Mouse (Mus musculus) C2C12 (cell line): Measurements from ENCODE around the gene Lmcd1. TPM values are rescaled to one million over a fixed set of nuclear protein-coding genes. Genes with fewer than 3 reads are reported as not detected.
"Not testable (repeated sequence)": the region's sequence is repeated elsewhere in the genome, so short reads cannot be mapped to it uniquely, and the experiment has no call there.

ENCODE experiments used
- H3K27me3 ChIP-seq: one replicate; pipeline ENCODE4 v1.6.1; 2011; ENCODE audit not compliant: control insufficient read depth, insufficient read depth, insufficient read length
- H3K36me3 ChIP-seq: one replicate; pipeline ENCODE4 v1.6.1; 2011; ENCODE audit not compliant: control insufficient read depth, insufficient read depth
- H3K4me3 ChIP-seq: one replicate; pipeline ENCODE4 v1.5.1; 2011; ENCODE audit warnings: mild to moderate bottlenecking, control low read depth; ENCODE audit not compliant: poor library complexity, insufficient read depth, severe bottlenecking
- H3K79me2 ChIP-seq: one replicate; pipeline ENCODE4 v1.6.1; 2011; ENCODE audit not compliant: control insufficient read depth, insufficient read depth
- H3K79me3 ChIP-seq: one replicate; pipeline ENCODE4 v1.6.1; 2011; ENCODE audit warnings: low read depth, control low read depth
- H3ac ChIP-seq: one replicate; pipeline ENCODE3; 2011; ENCODE audit warnings: low read depth; ENCODE audit not compliant: control insufficient read depth, insufficient read length
- CEBPB ChIP-seq: IDR thresholded peaks from one replicate; pipeline ENCODE4 v1.6.1; 2011; ENCODE audit warnings: low read depth, mild to moderate bottlenecking, control low read depth, moderate library complexity
- CTCF ChIP-seq: IDR thresholded peaks from one replicate; pipeline ENCODE4 v1.5.1; 2011; ENCODE audit not compliant: control insufficient read depth, insufficient read depth, insufficient read length
- FOSL1 ChIP-seq: IDR thresholded peaks from one replicate; pipeline ENCODE4 v1.8.0; 2011; ENCODE audit warnings: mild to moderate bottlenecking, low read length; ENCODE audit not compliant: poor library complexity, insufficient read depth, severe bottlenecking
- MAX ChIP-seq: IDR thresholded peaks from one replicate; pipeline ENCODE4 v1.6.1; 2011; ENCODE audit warnings: mild to moderate bottlenecking, control low read depth
- MYOD1 ChIP-seq: IDR thresholded peaks from one replicate; pipeline ENCODE4 v1.6.1; 2011; ENCODE audit warnings: low read depth; ENCODE audit not compliant: control insufficient read depth, insufficient read length
- MYOG ChIP-seq: IDR thresholded peaks from one replicate; pipeline ENCODE4 v1.6.1; 2011; ENCODE audit not compliant: control insufficient read depth, insufficient read length; ENCODE audit errors: extremely low read depth
- USF1 ChIP-seq: IDR thresholded peaks from one replicate; pipeline ENCODE4 v1.6.1; 2011; ENCODE audit warnings: low read depth, mild to moderate bottlenecking, control low read depth, moderate library complexity
- polyA plus RNA-seq: library from polyadenylated mRNA; unstranded; fragments of >200 nt; fragmentation: generic; extraction: Trizol; gene quantifications from one replicate; pipeline ENCODE4 v1.2.1, GENCODE M21; 2012; ENCODE audit warnings: missing spikeins

Lmcd1 gene
- polyA plus RNA-seq, 1 experiment: 1.8 TPM

DNA sequence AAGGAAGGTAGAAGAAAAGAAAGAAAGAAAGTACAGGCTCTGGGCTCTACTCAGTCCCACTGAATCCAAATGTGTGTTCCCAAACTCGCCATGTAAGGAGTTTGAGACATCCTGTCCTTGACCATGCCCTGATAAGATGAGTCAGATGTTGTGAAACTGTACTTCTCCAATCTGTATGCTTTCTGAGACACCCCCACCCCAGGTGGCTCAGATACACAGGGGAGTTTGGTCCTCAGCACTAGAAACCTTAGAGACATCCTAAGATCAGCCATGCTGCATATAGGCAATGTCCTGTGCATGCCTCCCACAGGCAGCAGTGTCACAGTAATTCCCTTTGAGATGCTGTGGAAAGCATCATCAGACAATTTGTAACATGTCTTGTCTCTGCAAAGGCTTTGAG lies 26.9 kb upstream of the Lmcd1 start:
- H3K4me3 ChIP-seq: no peak overlapping the region
- no peaks in the 10 kb centered on the region for H3K36me3 ChIP-seq
- no peaks in the 10 kb centered on the region for H3K79me2 ChIP-seq
- H3ac ChIP-seq: no peak overlapping the region
- H3K79me3 ChIP-seq: no peaks in the 10 kb centered on the region
- TF ChIP-seq MAX (no peak), FOSL1 (no peak), CEBPB (no peak), MYOG (no peak)
- no peaks in the 10 kb centered on the region for H3K27me3 ChIP-seq

DNA sequence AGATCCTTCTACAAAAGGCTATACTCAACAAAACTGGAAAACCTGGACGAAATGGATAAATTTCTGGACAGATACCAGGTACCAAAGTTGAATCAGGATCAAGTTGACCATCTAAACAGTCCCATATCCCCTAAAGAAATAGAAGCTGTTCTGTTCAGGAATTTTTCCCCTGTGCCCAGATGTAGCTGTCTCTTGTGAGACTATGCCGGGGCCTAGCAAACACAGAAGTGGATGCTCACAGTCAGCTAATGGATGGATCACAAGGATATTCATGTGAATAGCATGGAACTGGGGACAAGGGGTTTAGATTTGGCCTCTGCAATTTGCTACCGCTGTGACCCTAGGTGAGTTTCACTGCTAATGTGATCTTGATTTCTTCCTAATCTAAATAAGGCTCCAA lies 19.6 kb upstream of the Lmcd1 start:
- not testable (repeated sequence) for H3K27me3 ChIP-seq, H3K79me3 ChIP-seq, H3K79me2 ChIP-seq, H3ac ChIP-seq, H3K4me3 ChIP-seq, H3K36me3 ChIP-seq

DNA sequence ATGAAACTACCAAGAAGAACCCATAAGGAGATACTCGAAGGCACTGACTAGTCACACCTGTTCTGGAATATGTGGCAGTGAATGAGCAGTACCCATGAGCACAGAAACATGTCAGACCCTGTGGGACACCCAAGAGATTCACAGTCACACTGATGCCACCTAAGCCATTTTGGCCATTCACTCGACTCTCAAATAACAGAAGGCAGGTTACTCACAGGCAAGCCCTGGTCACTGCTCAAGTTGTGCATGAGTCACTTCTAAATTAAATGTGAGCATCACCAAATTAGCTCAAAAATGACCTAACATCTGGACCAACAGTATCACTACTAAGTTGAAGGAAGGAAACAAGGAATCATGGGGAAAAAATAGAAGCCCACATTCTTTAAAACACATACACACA lies 18.6 kb upstream of the Lmcd1 start:
- Histone ChIP-seq H3K4me3 (no peak overlapping the region), H3ac (no peak overlapping the region), H3K27me3 (no peaks in the 10 kb centered on the region), H3K79me3 (no peaks in the 10 kb centered on the region), H3K79me2 (no peaks in the 10 kb centered on the region), H3K36me3 (no peaks in the 10 kb centered on the region)
- no peak for TF ChIP-seq MYOD1

DNA sequence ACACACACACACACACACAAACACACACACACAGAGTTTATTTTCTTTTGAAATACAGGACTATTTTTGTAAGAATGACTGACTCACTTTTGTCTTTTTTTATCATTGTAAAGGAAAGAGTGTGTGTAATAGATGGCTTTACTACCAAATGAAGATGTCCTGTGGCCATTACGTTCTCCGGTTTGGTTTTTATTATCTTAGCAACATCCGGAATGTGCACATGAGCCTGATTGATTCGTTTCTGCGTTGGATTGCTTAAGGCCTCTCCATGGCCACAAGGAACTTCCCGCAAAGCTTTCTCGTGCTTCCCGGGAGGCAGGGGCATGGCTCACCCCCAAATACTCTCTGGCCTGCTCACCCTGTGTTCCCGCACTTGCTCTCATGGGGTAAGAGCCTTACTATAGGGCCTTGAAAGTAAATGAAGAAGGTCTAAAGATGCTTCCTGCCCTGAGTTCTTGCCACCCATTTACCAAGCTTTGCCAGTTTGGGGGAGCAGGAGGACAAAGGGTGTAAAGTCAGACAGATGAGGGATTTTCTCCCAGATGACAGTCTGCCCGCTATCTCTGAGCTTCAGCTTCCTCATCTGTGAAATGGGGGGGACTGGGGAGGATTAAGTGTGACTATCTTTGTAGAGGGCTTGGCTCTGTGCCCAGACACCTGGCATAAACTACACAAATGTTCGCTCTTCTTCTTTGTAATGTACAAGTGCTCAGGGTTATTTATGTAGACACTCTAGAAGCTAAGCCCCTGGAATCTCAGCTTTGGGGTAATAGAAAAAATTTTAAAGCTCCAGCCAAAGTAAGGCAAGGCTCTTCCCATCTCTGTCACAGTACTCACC lies 18.0 kb upstream of the Lmcd1 start:
- TF ChIP-seq USF1 (no peak), MYOD1 (no peak), FOSL1 (no peak), MYOG (no peak), CEBPB (no peak), CTCF (no peak), MAX (no peak)
- H3K36me3 ChIP-seq: no peaks in the 10 kb centered on the region
- no peak overlapping the region for H3ac ChIP-seq
- no peak overlapping the region for H3K4me3 ChIP-seq
- H3K27me3 ChIP-seq: no peaks in the 10 kb centered on the region
- H3K79me2 ChIP-seq: no peaks in the 10 kb centered on the region
- H3K79me3 ChIP-seq: no peaks in the 10 kb centered on the region

DNA sequence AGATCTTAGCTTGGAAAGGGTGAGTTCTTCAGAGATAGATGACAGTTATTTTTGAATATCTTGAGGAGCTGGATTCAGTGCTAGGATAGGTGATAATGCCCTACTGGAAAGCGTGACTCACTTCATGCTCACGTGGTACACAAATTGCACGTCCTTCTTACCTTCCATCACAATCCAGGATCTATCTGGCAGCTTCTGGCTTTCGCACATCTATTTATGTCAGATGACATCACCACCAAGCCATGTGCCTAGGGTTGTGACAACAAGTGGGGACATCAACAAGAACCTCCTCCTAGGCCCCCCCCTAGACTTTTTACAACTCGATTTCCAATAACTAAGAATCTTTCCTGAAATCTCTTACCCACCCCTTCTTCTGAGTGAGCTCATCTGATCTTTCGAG lies 17.0 kb upstream of the Lmcd1 start:
- Histone ChIP-seq H3K4me3 (no peak overlapping the region), H3K36me3 (no peaks in the 10 kb centered on the region), H3K79me2 (no peaks in the 10 kb centered on the region), H3K79me3 (no peaks in the 10 kb centered on the region), H3K27me3 (no peaks in the 10 kb centered on the region), H3ac (no peak overlapping the region)
- TF ChIP-seq FOSL1 (no peak), CTCF (no peak), MAX (no peak), MYOD1 (no peak), USF1 (no peak), MYOG (no peak), CEBPB (no peak)

DNA sequence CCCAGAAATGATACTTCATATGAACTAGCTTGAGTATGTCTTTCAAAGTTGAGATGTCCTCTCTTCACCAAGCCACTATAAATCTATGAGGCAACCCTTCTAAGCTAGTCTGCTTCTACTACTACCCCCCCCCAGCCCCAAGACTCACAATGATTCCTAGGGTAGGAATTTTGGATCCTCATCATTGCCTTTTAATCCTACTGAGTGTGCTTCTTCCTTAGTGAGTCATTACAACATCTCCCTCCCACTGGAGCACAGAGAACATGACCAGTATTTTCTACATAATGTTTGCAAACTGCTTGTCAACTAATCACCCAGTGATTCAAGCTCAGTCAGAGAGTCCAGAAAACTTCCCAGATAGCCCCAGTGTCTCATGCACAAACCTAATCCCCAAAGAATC lies 12.5 kb upstream of the Lmcd1 start:
- H3K79me2 ChIP-seq: no peaks in the 10 kb centered on the region
- H3K79me3 ChIP-seq: no peaks in the 10 kb centered on the region
- H3K4me3 ChIP-seq: no peak overlapping the region
- H3K36me3 ChIP-seq: no peaks in the 10 kb centered on the region
- no peak overlapping the region for H3ac ChIP-seq
- H3K27me3 ChIP-seq: no peaks in the 10 kb centered on the region
- TF ChIP-seq CEBPB (no peak), USF1 (no peak), MYOG (no peak), MAX (no peak), CTCF (no peak), FOSL1 (no peak), MYOD1 (no peak)
